Mouse (Mus musculus) limb, embryonic 11.5 days (tissue): ENCODE data around the gene Nup43. TPM values are rescaled to one million over a fixed set of nuclear protein-coding genes. Genes with fewer than 3 reads are reported as not detected.
A peak's percentile ranks its signal among the peaks of the same experiment; 100 is the strongest.

ENCODE experiments used
- ATAC-seq: fragments of 200-750 bp; cut with Nextera tagmentation; 2 replicates; pipeline ENCODE4 v1.8.0; 2017; ENCODE audit warnings: low read depth; ENCODE audit not compliant: insufficient number of reproducible peaks, low FRiP score, low TSS enrichment
- DNase-seq: peaks from one replicate; pipeline ENCODE4 v3.0.0-alpha.2; 2015; ENCODE audit warnings: low spot score
- H3K27ac ChIP-seq: fragments of 300-500 bp; sonication (generic); replicated peaks from 2 replicates; pipeline ENCODE4 v1.5.1; 2014; ENCODE audit warnings: low read depth, mild to moderate bottlenecking, low read length
- H3K27me3 ChIP-seq: fragments of 300-500 bp; sonication (generic); 2 replicates; pipeline ENCODE4 v1.6.1; 2014; ENCODE audit warnings: mild to moderate bottlenecking, low read length, mixed read lengths; ENCODE audit not compliant: control insufficient read depth, insufficient read depth
- H3K36me3 ChIP-seq: fragments of 300-500 bp; sonication (generic); 2 replicates; pipeline ENCODE4 v1.6.1; 2014; ENCODE audit warnings: mild to moderate bottlenecking, low read length, moderate library complexity, mixed read lengths; ENCODE audit not compliant: control insufficient read depth, insufficient read depth
- H3K4me1 ChIP-seq: fragments of 300-500 bp; sonication (generic); 2 replicates; pipeline ENCODE4 v1.6.1; 2014; ENCODE audit warnings: low read length, mixed read lengths; ENCODE audit not compliant: control insufficient read depth, insufficient read depth
- H3K4me2 ChIP-seq: fragments of 300-500 bp; sonication (generic); 2 replicates; pipeline ENCODE4 v1.6.1; 2014; ENCODE audit warnings: low read depth, mild to moderate bottlenecking, moderate library complexity; ENCODE audit not compliant: severe bottlenecking
- H3K4me3 ChIP-seq: fragments of 300-500 bp; sonication (generic); 2 replicates; pipeline ENCODE4 v1.5.1; 2014; ENCODE audit warnings: low read depth, low read length
- H3K9ac ChIP-seq: fragments of 300-500 bp; sonication (generic); 2 replicates; pipeline ENCODE4 v1.6.1; 2014; ENCODE audit warnings: mild to moderate bottlenecking, low read length
- H3K9me3 ChIP-seq: fragments of 300-500 bp; sonication (generic); 2 replicates; pipeline ENCODE4 v1.6.1; 2016; ENCODE audit warnings: low read length; ENCODE audit not compliant: control insufficient read depth
- WGBS: fragments of 180-500 bp; shearing (Covaris S2); extraction: QIAGEN DNeasy Blood & Tissue Kit; methylation state at CpG from one replicate; pipeline ENCODE4 v1.1.7; 2014; 5-methylcytosine and 5-hydroxymethylcytosine counted together
- polyA plus RNA-seq: library from polyadenylated mRNA; unstranded; fragments of >200 nt; fragmentation: Nextera tagmentation; extraction: Ambion mirVana; gene quantifications from 2 replicates; pipeline ENCODE4 v1.2.1, GENCODE M21; 2014

Gene Nup43
- polyA plus RNA-seq, 1 experiment from 2014 or later = 80.2 TPM

DNA sequence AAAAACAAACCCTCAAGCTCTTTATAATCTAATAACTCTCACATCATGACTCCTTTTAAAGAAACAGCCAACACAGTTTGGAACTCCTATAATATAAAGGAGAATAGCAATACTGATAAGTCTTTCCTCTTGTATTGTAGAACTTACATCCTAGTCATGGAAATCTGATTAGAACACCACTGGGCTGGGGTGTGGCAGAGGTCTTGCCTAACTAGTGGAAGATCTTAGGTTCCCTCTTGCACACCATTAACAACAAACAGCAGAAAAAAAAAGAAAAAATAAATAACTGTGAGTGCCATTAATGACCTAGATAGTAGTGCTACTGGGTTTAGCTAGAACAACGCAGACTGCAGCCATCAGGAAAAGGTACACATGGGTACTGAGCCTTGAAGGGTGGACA lies 2.4 kb upstream of the Nup43 start:
- Histone ChIP-seq H3K4me3 (no peak overlapping the region), H3K27me3 (no peaks in the 10 kb centered on the region), H3K4me2 (no peak overlapping the region), H3K9ac (no peak overlapping the region), H3K9me3 (no peaks in the 10 kb centered on the region), H3K36me3 (no peaks in the 10 kb centered on the region; the same call in 1 of the 2 replicates), H3K27ac (no peak overlapping the region), H3K4me1 (peaks cover 6% of the 10 kb centered on the region; the same call in 1 of the 2 replicates)
- ATAC-seq = no peak
- WGBS = 88% methylated on average over 1 of the region's 1 CpGs
- DNase-seq = no peak

DNA sequence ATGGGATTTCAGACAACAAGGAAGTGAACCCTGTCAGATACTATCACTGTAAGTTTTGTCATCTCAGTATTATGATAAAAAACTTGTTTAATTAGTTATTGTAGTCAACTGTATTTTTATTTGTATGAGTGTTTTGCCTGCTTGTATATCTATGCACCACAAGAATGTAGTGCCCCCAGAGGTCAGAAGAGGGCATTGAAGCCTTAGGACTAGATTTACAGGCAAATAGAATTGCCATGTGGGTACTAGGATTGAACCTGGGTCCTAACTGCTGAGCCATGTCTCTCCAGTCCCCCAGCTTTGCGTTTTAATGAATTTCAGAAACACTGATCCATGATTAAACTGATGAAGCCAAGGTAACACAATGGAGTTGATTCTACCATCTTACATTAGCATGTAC lies 6.4 kb downstream of the Nup43 start:
- Histone ChIP-seq H3K27ac (no peak overlapping the region), H3K9ac (no peak overlapping the region), H3K9me3 (no peaks in the 10 kb centered on the region), H3K4me1 (no peaks in the 10 kb centered on the region), H3K27me3 (no peaks in the 10 kb centered on the region), H3K4me3 (no peak overlapping the region), H3K4me2 (no peak overlapping the region), H3K36me3 (peaks cover 13% of the 10 kb centered on the region; the same call in 1 of the 2 replicates)
- ATAC-seq (no peak), DNase-seq (peak; percentile 24)
- WGBS = 59% methylated on average over 1 of the region's 1 CpGs

DNA sequence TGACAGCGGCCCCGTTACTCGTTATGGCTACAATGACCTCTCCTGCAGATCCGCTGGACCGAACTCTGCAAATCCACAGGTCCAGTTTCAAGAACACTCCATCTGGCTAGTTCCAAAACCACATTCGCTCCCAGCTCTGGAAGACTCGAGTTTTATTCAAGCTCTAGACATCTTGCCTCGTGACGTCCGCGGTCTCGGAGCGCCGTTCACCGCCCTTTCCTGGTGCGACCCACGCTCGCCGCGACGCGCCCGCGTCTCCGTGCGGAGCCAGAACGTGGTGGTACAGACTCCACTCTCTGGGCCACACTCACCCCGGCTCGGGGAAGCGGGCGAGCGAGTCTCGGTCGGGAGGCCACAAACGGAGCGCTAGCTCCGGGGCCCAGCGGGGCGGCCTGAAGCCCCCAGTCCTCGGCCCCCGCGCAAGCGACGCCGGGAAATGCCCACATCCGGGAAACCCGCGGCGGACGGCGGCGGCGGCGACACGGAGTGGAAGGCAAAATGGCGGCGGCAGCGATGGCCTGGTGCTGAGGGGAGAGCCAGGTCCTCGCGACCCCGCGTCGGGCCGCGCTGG lies 13.5 kb downstream of the Nup43 start, which contains the start of the genes Pcmt1 and Lats1:
Gene Pcmt1, minus strand, starts transcription at position 406 of the 571 bp plus-strand sequence.
Gene Lats1, plus strand, starts transcription at position 484 of the 571 bp plus-strand sequence.
- Histone ChIP-seq H3K9me3 (no peaks in the 10 kb centered on the region), H3K36me3 (peaks cover 13% of the 10 kb centered on the region; the same call in 1 of the 2 replicates), H3K4me3 (peak within 1 kb of the TSS; percentile 90), H3K9ac (peak within 1 kb of the TSS; percentile 98), H3K4me2 (peak within 1 kb of the TSS; percentile 77), H3K27ac (peak within 1 kb of the TSS; percentile 93), H3K27me3 (no peaks in the 10 kb centered on the region), H3K4me1 (peaks cover 6% of the 10 kb centered on the region; the same call in 1 of the 2 replicates)
- peak; percentile 94 for DNase-seq
- under 1% methylated on average over 62 of the region's 65 CpGs for WGBS
- ATAC-seq = peak; percentile 87

DNA sequence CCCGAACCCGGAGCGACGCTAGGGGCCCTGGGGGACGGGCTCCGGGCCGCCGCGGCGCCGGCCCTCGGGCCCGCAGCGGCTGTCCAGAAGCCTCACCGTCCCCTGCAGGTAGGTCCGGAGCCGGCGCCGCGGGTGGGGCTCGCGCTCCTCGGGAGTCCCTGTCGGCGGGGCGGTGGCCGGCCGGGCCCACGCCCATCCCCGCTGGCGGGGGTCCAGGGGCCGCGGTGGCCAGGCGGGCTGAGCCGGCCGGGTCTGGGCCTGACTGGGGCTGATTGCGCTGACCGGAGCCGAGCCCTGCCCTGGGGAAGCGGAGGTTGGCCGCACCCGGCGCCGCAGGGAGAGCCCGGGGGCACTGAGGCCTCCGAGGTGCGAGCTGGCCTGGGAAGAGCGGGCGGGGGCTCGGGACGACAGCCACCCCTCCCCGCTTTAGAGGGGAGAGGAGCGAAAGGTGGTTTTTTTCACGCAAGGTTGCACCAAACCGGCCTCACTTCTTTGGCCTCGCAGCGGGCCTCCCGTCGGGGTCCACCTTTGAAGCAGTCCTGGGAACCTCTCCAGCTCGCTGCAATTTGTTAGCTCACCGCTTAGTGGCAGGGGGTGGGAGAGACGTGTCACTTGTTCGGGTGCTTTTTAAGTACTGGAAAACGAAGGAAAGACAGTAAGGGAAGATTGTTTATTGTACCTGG lies 14.2 kb downstream of the Nup43 start:
- ATAC-seq = peak; percentile 79
- H3K27ac ChIP-seq = peak overlapping the region; percentile 93
- H3K4me2 ChIP-seq = peak overlapping the region; percentile 36
- no peaks in the 10 kb centered on the region for H3K27me3 ChIP-seq
- under 1% methylated on average over 57 of the region's 64 CpGs for WGBS
- no peaks in the 10 kb centered on the region for H3K9me3 ChIP-seq
- peak overlapping the region; percentile 98 for H3K9ac ChIP-seq
- peak; percentile 81 for DNase-seq
- H3K4me1 ChIP-seq = peaks cover 6% of the 10 kb centered on the region; the same call in 1 of the 2 replicates
- peaks cover 13% of the 10 kb centered on the region; the same call in 1 of the 2 replicates for H3K36me3 ChIP-seq
- H3K4me3 ChIP-seq = peak overlapping the region; percentile 90

DNA sequence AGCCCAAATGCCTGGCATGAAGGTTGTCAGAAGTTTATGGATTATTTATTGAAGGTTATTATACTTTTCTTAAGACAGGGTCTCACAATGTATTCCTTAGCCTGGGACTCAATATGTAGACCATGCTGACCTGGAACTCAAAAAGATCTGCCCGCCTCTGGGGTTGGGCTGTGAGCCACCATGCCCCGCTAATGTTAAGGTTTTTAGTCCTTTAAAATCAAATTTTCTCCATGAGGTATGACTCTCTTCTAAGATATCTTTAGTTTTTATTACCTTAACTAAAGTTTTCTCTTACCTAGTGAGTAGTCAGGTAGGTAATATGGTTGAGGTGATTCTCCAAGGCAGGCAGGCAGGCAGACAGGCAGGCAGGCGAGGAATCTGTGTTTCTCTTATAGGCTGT lies 14.9 kb downstream of the Nup43 start:
- no peak for DNase-seq
- Histone ChIP-seq H3K4me2 (peak overlapping the region; percentile 36), H3K9ac (no peak overlapping the region), H3K4me3 (peak overlapping the region; percentile 90), H3K9me3 (no peaks in the 10 kb centered on the region), H3K4me1 (peaks cover 6% of the 10 kb centered on the region; the same call in 1 of the 2 replicates), H3K27ac (no peak overlapping the region), H3K36me3 (0 out of 2 replicates have a peak, but pooled peaks cover 13% of the 10 kb centered on the region), H3K27me3 (no peaks in the 10 kb centered on the region)
- WGBS = 63% methylated on average over 3 of the region's 3 CpGs
- ATAC-seq = no peak

DNA sequence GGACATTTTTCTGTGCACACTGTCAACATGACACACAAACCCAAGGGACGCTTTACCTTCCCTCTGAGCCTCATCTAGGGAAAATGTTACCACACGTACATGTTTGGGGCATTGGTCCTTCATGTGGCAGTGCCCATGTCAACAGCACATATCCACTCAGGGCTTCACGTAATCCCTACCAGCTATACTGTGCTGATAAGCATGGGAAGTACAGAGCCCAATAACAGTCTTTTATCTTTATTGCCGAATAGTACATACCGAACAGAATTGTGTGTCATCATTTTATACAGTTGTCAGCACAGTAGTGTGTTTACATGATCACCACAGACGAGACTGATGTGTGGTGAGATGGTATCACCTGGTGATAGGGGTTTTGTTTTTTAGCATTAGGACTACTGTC lies 19.6 kb downstream of the Nup43 start:
- Histone ChIP-seq H3K4me1 (peaks cover 3% of the 10 kb centered on the region; the same call in 1 of the 2 replicates), H3K27ac (no peak overlapping the region), H3K9me3 (no peaks in the 10 kb centered on the region), H3K27me3 (no peaks in the 10 kb centered on the region), H3K36me3 (peaks cover 6% of the 10 kb centered on the region), H3K9ac (no peak overlapping the region), H3K4me2 (no peak overlapping the region), H3K4me3 (no peak overlapping the region)
- 92% methylated on average over 6 of the region's 6 CpGs for WGBS
- ATAC-seq (no peak), DNase-seq (no peak)

DNA sequence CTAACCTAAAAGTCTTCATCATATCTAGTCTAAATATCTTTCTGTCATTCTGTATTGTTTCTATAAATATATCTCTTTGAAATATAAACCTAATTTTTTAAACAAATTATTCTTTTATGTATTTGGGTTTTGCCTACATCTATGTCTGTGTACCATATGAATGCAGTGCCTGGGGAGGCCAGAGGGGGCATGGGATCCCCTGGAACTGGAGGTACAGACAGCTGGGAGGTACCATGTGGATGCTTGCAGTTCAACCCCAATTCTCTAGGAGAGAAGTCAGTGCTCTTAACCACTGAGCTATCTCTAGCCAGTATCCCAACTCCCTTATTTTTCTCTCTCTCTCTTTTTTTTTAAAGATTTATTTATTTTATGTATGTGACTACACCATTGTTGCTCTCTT lies 28.0 kb downstream of the Nup43 start:
- no peak overlapping the region for H3K27ac ChIP-seq
- ATAC-seq = no peak

DNA sequence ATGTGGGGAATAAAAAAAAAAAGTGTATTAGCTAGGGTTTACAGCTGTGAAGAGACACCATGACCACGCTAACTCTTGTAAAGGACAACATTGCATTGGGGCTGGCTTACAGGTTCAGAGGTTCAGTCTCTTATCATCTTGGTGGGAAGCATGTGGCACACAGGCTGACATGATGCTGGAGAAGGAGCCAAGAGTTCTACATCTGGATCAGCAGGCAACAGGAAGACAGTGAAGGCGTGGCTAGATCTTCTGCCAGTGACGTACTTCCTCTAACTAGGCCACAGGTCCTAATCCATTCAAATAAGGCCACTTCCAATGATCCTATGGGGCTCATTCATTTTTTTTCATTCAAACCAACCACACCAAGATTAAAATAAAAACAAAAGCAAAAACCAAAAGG lies 32.8 kb downstream of the Nup43 start:
- no peaks in the 10 kb centered on the region for H3K9me3 ChIP-seq
- no peak overlapping the region for H3K4me3 ChIP-seq
- no peak overlapping the region for H3K9ac ChIP-seq
- DNase-seq = no peak
- H3K4me2 ChIP-seq = no peak overlapping the region
- H3K36me3 ChIP-seq = peaks cover 19% of the 10 kb centered on the region
- H3K4me1 ChIP-seq = no peaks in the 10 kb centered on the region
- no peak for ATAC-seq
- no peak overlapping the region for H3K27ac ChIP-seq
- WGBS = 88% methylated on average over 3 of the region's 3 CpGs
- no peaks in the 10 kb centered on the region for H3K27me3 ChIP-seq

More for the DNA sequence above, 28.0 kb downstream of the Nup43 start:
- Histone ChIP-seq H3K4me2 (no peak overlapping the region), H3K9me3 (no peaks in the 10 kb centered on the region), H3K9ac (no peak overlapping the region), H3K4me3 (no peak overlapping the region), H3K36me3 (peaks cover 20% of the 10 kb centered on the region), H3K4me1 (no peaks in the 10 kb centered on the region), H3K27me3 (no peaks in the 10 kb centered on the region)
- DNase-seq = no peak
